Mouse (Mus musculus) erythroblast, embryonic 14.5 days (primary cell): ENCODE results near the gene Msantd4. TPM values are rescaled to one million over a fixed set of nuclear protein-coding genes. Genes with fewer than 3 reads are reported as not detected.
A peak's percentile ranks its signal among the peaks of the same experiment; 100 is the strongest.
"Not testable (repeated sequence)": the region's sequence is repeated elsewhere in the genome, so short reads cannot be mapped to it uniquely, and the experiment has no call there.

Source experiments
- H3K27me3 ChIP-seq: 2 replicates; pipeline ENCODE4 v1.6.1; 2012; ENCODE audit warnings: inconsistent platforms; ENCODE audit not compliant: control insufficient read depth
- H3K36me3 ChIP-seq: 2 replicates; pipeline ENCODE4 v1.6.1; 2012; ENCODE audit warnings: mild to moderate bottlenecking, inconsistent platforms; ENCODE audit not compliant: control insufficient read depth
- H3K4me1 ChIP-seq: 2 replicates; pipeline ENCODE4 v1.6.1; 2012; ENCODE audit warnings: inconsistent platforms; ENCODE audit not compliant: control insufficient read depth
- H3K4me3 ChIP-seq: replicated peaks from 2 replicates; pipeline ENCODE3; 2012; ENCODE audit warnings: moderate library complexity, mild to moderate bottlenecking, inconsistent platforms
- H3K9me3 ChIP-seq: 2 replicates; pipeline ENCODE4 v1.6.1; 2012; ENCODE audit warnings: low read length, inconsistent platforms, mixed read lengths; ENCODE audit not compliant: control insufficient read depth
- GATA1 ChIP-seq: IDR thresholded peaks from 2 replicates; pipeline ENCODE4 v1.6.1; 2012; ENCODE audit warnings: low read length, inconsistent platforms, mixed read lengths
- TAL1 ChIP-seq: IDR thresholded peaks from 3 replicates; pipeline ENCODE4 v1.6.1; 2012; ENCODE audit warnings: low read length, inconsistent platforms, mixed read lengths
- polyA plus RNA-seq: library from polyadenylated mRNA; stranded (reverse); fragments of >175 nt; gene quantifications from 2 replicates; pipeline ENCODE4 v1.2.3, GENCODE M21; 2012

Gene Msantd4
- polyA plus RNA-seq: 0.05 TPM in 2 replicates

- Histone ChIP-seq H3K27me3 (no peaks in the 10 kb centered on the region), H3K4me1 (peaks cover 13% of the 10 kb centered on the region), H3K36me3 (0 out of 2 replicates have a peak, but pooled peaks cover 2% of the 10 kb centered on the region), H3K4me3 (peak within 1 kb of the TSS; percentile 72), H3K9me3 (no peaks in the 10 kb centered on the region)
- TF ChIP-seq TAL1 (no peak), GATA1 (no peak)
Observed at GRCm38 (mm10) chr9:4375828-4376639, at the start of gene Msantd4. TSS of gene Msantd4 (plus strand) at chr9:4376562.

GRCm38 (mm10) chr9:4353163-4353562 lies 23.2 kb upstream of the Msantd4 start:
- TF ChIP-seq TAL1: no peak
- no peak for TF ChIP-seq GATA1
- Histone ChIP-seq H3K36me3 (no peaks in the 10 kb centered on the region), H3K9me3 (no peaks in the 10 kb centered on the region), H3K4me3 (no peak overlapping the region), H3K4me1 (no peaks in the 10 kb centered on the region), H3K27me3 (no peaks in the 10 kb centered on the region)

DNA sequence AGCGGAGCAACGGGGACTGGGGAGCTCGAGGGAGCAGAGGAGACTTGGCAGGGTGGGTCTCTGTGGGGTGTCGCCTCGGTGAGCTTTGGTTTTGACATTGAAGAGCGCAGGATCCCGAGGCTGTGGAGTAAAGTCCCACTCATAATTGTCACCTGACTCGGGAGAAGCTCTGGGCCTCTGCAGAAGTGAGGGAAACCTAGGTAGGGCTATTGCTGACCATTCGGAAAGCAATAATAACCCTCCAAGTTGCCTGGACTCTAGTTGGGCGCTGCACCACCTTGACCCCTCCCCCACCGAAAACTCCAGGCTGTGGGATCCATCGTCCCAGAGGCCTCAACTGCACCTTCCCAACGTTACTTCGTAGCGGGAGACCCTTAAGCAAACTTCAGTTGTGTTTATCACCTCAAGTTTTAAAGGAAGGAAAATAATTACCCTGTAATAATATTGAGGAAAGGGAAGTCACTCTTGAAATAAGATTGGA lies 318 bp downstream of the Msantd4 start:
- Histone ChIP-seq H3K9me3 (no peaks in the 10 kb centered on the region), H3K4me1 (peaks cover 13% of the 10 kb centered on the region), H3K36me3 (peaks cover 2% of the 10 kb centered on the region; the same call in 1 of the 2 replicates), H3K4me3 (peak overlapping the region; percentile 72), H3K27me3 (no peaks in the 10 kb centered on the region)
- no peak for TF ChIP-seq TAL1

- not testable (repeated sequence) for H3K27me3 ChIP-seq, H3K4me1 ChIP-seq, H3K9me3 ChIP-seq, H3K4me3 ChIP-seq, H3K36me3 ChIP-seq
Observed at GRCm38 (mm10) chr9:4400801-4401200, 24.4 kb downstream of the Msantd4 start.

Other genes with a start within 250 kb of the Msantd4 start
- gene Aasdhppt, start 67.1 kb upstream of the Msantd4 start, polyA plus RNA-seq: 0.11 and 0.15 TPM in 2 replicates
- gene Kbtbd3, start 66.7 kb upstream of the Msantd4 start, polyA plus RNA-seq: 0.03 TPM in 1 of 2 replicates, not detected in the other